Mouse (Mus musculus) activated CD4-positive, CD25-positive, alpha-beta regulatory T cell (primary cell): Measurements from ENCODE around the gene Nek10. TPM values are rescaled to one million over a fixed set of nuclear protein-coding genes. Genes with fewer than 3 reads are reported as not detected.

Experiments
- polyA plus RNA-seq, 2 experiments: library from polyadenylated mRNA; unstranded; fragments of 100-300 nt; shearing (Covaris generic); gene quantifications; one replicate each; pipeline ENCODE4 v1.2.1; 2017

Gene Nek10
- under 1 TPM in 1 of 2 experiments, not detected in 1; 0.07 TPM for polyA plus RNA-seq

DNA sequence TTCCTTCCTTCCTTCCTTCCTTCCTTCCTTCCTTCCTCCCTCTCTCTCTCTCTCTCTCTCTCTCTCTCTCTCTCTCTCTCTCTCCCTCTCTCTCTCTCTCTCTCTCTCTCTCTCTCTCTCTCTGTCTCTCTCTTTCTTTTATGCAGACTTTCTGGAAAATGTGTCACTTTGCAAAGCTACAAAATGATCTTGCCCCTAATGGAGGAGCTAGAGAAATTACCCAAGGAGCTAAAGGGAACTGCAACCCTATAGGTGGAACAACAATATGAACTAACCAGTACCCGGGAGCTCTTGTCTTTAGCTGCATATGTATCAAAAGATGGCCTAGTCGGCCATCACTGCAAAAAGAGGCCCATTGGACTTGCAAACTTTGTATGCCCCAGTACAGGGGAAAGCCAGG lies at the start of gene Nek10:
Gene Nek10, plus strand, starts transcription at position 301 of the 400 bp plus-strand sequence.

Other genes with a start within 250 kb of the Nek10 start
- 10 to 100 TPM; 22.5 to 78.6 TPM for gene Slc4a7, start 101.1 kb upstream of the Nek10 start, polyA plus RNA-seq